Mouse (Mus musculus): ENCODE measurements around the gene Smg9.

DNA sequence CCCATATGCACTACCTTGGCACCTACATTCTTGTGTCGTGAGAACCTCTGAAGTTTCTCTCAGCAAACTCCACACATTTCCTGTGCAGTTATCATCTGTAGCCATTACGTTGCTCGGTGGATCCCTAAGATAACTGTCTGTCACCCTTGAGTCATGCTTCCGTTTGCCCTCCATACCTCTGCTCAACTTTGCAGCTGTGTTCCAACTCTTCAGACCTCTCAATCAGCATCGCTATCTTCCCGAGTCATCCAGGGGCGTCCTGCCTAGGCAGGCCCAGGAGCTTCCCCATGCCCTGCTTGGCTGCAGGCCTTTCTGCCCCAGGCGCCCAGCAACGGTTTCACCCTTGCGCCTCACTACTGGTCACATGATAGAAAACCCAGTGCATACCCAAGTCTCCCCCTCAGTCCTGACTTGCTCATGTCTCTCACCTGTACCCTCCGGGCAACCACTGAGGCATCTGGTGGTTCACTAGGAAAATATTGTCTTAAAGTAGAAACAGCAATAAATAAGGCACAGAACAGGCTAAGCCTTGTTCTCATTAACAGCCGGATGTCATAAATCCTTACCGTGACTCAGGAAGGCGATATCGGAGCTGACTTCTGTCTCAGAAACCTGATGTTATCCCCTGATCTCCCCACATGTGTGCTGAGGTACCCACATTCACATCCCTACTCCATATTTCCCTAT, 4.8 kb upstream of the Smg9 start:
- TF ChIP-seq POLR2A (IDR thresholded peaks at IDR 0.05; ENCODE audit: borderline replicate concordance, extremely low read depth, insufficient read depth, insufficient read length, poor library complexity, severe bottlenecking), result no peak
- no peak for TF ChIP-seq CTCF (IDR thresholded peaks at IDR 0.05; ENCODE audit: borderline replicate concordance, extremely low read depth, insufficient read depth, insufficient read length)
